Mouse (Mus musculus) liver, embryonic 14.5 days (tissue): Measurements from ENCODE around the gene Tacstd2. TPM values are rescaled to one million over a fixed set of nuclear protein-coding genes. Genes with fewer than 3 reads are reported as not detected.
A peak's percentile ranks its signal among the peaks of the same experiment; 100 is the strongest.

ENCODE experiments used
- ATAC-seq: fragments of 200-750 bp; cut with Nextera tagmentation; 2 replicates; pipeline ENCODE4 v1.8.0; 2017; ENCODE audit warnings: moderate number of reproducible peaks, mild to moderate bottlenecking, moderate library complexity; ENCODE audit not compliant: insufficient read depth
- DNase-seq, 3 experiments: peaks; one replicate each; pipeline ENCODE4 v3.0.0-alpha.2; 2012 to 2013; ENCODE audit warnings: low read depth in 3 of 3, low spot score in 3 of 3
- H3K27ac ChIP-seq: fragments of 300-500 bp; sonication (generic); 2 replicates; pipeline ENCODE4 v1.5.1; 2014; ENCODE audit warnings: moderate library complexity, mild to moderate bottlenecking, control low read depth, inconsistent platforms
- H3K27me3 ChIP-seq: fragments of 300-500 bp; sonication (generic); 2 replicates; pipeline ENCODE4 v1.6.1; 2014; ENCODE audit warnings: mild to moderate bottlenecking, low read length, moderate library complexity; ENCODE audit not compliant: control insufficient read depth, insufficient read depth
- H3K36me3 ChIP-seq: fragments of 300-500 bp; sonication (generic); replicated peaks from 2 replicates; pipeline ENCODE4 v1.6.1; 2014; ENCODE audit warnings: low read depth; ENCODE audit not compliant: control insufficient read depth, insufficient read depth
- H3K4me1 ChIP-seq, 2 experiments: fragments of 200-500 bp in 1 of 2; fragments of 300-500 bp in 1 of 2; sonication (generic) in 1 of 2; replicated peaks; 2 replicates each; pipeline ENCODE4 v1.6.1; 2012 to 2014; ENCODE audit warnings: antibody characterized with exemption in 1 of 2, inconsistent platforms in 1 of 2, low read length in 1 of 2; ENCODE audit not compliant: control insufficient read depth in 2 of 2, insufficient read depth in 2 of 2
- H3K4me2 ChIP-seq: fragments of 300-500 bp; sonication (generic); 2 replicates; pipeline ENCODE4 v1.6.1; 2014; ENCODE audit warnings: low read depth, mild to moderate bottlenecking, control low read depth, moderate library complexity
- H3K4me3 ChIP-seq, 2 experiments: fragments of 200-500 bp in 1 of 2; fragments of 300-500 bp in 1 of 2; sonication (generic) in 1 of 2; 2 replicates each; pipeline ENCODE4 v1.5.1; 2012 to 2014; ENCODE audit warnings: low read depth in 2 of 2, low read length in 2 of 2, mild to moderate bottlenecking in 2 of 2, control low read depth in 1 of 2, inconsistent platforms in 1 of 2, moderate library complexity in 1 of 2; ENCODE audit not compliant: insufficient read depth in 1 of 2
- H3K9ac ChIP-seq: fragments of 300-500 bp; sonication (generic); replicated peaks from 2 replicates; pipeline ENCODE4 v1.6.1; 2014; ENCODE audit warnings: mild to moderate bottlenecking, control low read depth, moderate library complexity
- H3K9me3 ChIP-seq: fragments of 300-500 bp; sonication (generic); 2 replicates; pipeline ENCODE4 v1.6.1; 2016; ENCODE audit warnings: low read length, mixed read lengths; ENCODE audit not compliant: control insufficient read depth
- CTCF ChIP-seq: IDR thresholded peaks from 2 replicates; pipeline ENCODE4 v1.5.1; 2016; ENCODE audit warnings: antibody characterized with exemption, low read depth, control low read depth
- EP300 ChIP-seq: IDR thresholded peaks from 2 replicates; pipeline ENCODE4 v1.6.1; 2016; ENCODE audit warnings: antibody characterized with exemption, low read depth
- WGBS: fragments of 180-500 bp; shearing (Covaris S2); extraction: QIAGEN DNeasy Blood & Tissue Kit; methylation state at CpG from one replicate; pipeline ENCODE4 v1.1.7; 2014; ENCODE audit not compliant: insufficient replicate concordance; 5-methylcytosine and 5-hydroxymethylcytosine counted together
- polyA plus RNA-seq, 2 experiments: library from polyadenylated mRNA; depleted of rRNA in 1 of 2; stranded (reverse) in 1 of 2; unstranded in 1 of 2; fragments of >200 nt; fragmentation: Nextera tagmentation in 1 of 2; extraction: Ambion mirVana in 1 of 2; gene quantifications; 2 replicates each; pipeline versions ENCODE4 v1.2.1 to v1.2.3; 2012 to 2014

Tacstd2 gene
- polyA plus RNA-seq, 2 experiments: 0.34 to 0.49 TPM

DNA sequence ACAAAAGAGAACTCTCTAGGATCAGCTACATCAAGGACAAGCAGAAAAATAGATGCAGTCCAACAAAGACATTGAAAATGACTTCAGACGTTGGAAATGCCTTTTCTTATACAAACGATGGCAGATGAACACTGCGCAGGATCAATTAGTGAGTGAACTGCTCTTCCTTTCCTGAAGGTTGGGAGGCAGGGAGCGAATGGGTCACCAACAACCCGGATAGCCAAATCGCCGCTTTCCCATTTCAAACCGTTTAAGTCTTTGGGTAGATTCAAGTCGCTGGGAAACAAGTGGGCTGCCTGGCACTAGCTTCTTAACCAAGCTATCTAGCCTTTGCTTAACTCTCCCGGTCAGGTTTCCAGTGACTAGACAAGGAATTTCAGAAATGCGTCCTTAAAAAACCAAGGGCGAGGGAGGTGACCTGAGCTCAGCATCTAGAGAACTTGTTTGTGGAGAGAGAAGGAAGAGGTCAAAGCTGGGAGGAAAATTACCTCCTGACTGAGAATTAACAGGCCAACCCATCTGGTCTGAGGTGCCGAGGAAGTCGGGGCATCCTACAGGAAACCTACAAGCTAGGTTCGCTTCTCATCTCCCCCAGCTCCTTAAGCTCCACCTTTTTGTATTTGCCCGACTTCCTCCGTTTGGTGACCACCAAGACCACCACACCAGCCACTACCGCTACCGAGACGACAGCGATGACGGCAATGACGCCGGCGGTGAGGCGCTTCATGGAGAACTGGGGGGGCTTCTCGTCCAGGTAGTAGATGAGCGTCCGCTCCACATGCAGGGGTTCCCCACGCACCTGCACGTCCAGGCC, 1.2 kb downstream of the Tacstd2 start:
- H3K27me3 ChIP-seq: peaks cover 41% of the 10 kb centered on the region

DNA sequence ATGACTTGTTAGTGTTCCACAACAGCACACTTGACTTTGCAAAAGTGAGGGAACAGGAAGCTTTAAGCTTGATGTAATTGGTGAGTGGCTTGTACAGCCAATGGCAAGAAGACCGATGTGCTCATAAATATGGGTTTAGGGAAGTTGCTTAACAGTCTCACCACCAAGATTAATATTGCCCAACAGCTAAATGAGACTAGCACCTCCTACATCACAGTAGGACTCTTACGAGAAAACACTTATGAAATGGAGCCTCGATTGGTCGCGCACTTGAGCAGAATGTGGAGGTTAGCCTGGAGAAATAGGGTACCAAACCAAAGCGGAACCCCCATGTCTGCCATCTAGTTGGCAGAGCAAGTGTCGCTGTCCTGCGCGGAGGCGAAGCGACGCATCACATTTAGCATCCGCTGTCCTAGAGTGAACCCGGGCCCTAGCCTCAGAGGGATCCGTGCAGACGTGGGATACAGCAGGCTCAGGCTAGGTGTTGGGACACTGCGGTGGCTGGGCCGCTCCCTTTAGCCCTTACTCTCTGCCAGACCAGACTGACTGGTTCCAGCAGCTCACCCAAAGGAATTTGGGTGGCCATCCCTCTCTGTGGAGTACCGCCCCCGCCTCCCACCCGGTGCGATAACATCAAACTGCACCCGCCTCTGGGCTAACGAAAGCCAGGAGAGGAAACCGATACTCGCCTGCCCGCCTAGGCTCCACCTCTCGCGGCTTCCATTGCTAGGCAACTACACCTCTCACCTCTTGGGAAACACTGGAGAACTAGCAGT, 2.7 kb downstream of the Tacstd2 start:
- H3K4me3 ChIP-seq: no peak overlapping the region
- WGBS: 4% methylated on average over 29 of the region's 29 CpGs
- peak overlapping the region; percentile 13; the same call in 1 of the 2 replicates for H3K4me2 ChIP-seq
- H3K36me3 ChIP-seq: no peaks in the 10 kb centered on the region
- H3K27ac ChIP-seq: no peak overlapping the region
- no peak overlapping the region for H3K9ac ChIP-seq
- DNase-seq (peak in 1 of 3 experiments; percentile 28), ATAC-seq (peak; percentile 37; the same call in 1 of the 2 replicates)
- no peaks in the 10 kb centered on the region for H3K9me3 ChIP-seq
- peaks cover 41% of the 10 kb centered on the region for H3K27me3 ChIP-seq
- H3K4me1 ChIP-seq: no peaks in the 10 kb centered on the region
- TF ChIP-seq EP300 (no peak), CTCF (no peak)

More for the DNA sequence above, 1.2 kb downstream of the Tacstd2 start:
- Histone ChIP-seq H3K4me3 (peak overlapping the region; percentile 4 to 6; a peak in 2 of 4 replicates), H3K4me2 (peak overlapping the region; percentile 13; the same call in 1 of the 2 replicates), H3K36me3 (no peaks in the 10 kb centered on the region), H3K9me3 (no peaks in the 10 kb centered on the region), H3K9ac (no peak overlapping the region), H3K4me1 (no peaks in the 10 kb centered on the region), H3K27ac (no peak overlapping the region)
- DNase-seq (no peak), ATAC-seq (no peak)
- 9% methylated on average over 31 of the region's 31 CpGs for WGBS
- no peak for TF ChIP-seq EP300
- no peak for TF ChIP-seq CTCF

DNA sequence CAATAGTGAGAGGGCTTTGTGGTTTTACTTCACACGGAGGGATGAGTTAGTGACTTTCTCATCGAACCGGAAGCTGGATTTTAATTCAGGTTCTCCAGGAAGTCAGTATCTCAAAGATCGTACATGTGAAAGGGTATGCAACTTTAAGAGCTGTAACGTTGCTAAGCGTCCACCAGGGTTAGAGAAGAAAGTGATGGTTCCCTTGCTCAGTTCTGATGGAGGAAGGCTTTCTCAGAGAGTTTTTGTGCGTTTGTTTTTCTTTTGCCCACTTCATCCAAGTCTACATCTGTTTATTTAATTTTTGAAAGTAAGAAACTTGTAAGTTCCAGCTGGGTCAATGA, 3.8 kb downstream of the Tacstd2 start:
- ATAC-seq (no peak), DNase-seq (no peak)
- Histone ChIP-seq H3K9me3 (no peaks in the 10 kb centered on the region), H3K4me2 (no peak overlapping the region), H3K36me3 (no peaks in the 10 kb centered on the region), H3K27me3 (peaks cover 41% of the 10 kb centered on the region), H3K27ac (no peak overlapping the region), H3K4me1 (no peaks in the 10 kb centered on the region), H3K9ac (no peak overlapping the region), H3K4me3 (no peak overlapping the region)
- TF ChIP-seq EP300 (no peak), CTCF (no peak)
- WGBS: 35% methylated on average over 7 of the region's 7 CpGs

DNA sequence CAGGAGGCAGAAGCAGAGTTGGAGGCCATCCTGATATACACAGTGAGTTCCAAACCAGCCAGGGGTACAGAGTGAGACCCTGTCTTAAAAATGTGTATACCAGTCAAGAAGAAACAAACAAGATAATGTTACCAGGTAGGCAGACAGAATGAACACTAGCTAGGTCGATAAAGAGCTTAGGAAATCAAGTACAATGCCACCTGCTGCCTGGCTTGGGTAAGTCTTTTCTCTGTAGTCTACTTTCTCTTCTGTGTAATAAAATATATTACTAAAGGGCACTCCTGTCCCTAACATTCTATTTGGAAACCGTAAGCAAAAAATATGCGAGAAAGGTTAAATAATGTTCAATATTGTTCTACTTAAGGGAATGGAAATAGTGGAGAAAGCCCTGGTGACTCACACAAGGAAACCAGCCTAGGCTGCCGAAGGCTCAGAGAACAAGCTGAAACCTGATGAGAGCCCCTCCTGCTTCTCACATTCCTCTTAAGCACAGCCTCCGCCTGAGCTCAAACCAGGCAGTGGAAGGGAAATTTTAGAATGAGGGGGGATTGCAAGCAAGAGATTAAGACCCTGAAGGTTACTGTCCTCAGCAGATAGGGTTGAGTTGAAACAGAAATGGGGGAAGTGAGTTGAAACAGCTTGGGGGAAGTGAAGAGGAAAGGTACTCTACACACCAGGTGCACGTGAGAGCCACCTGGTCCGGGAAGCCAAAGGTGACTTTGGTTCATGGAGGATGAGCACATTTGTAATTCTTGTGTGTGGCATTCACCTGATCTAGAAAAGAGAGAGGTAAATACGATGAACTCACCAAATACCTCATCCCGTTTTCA, 4.4 kb downstream of the Tacstd2 start:
- TF ChIP-seq EP300 (no peak), CTCF (no peak)
- WGBS: 34% methylated on average over 9 of the region's 9 CpGs
- no peak for DNase-seq
- Histone ChIP-seq H3K27ac (no peak overlapping the region), H3K4me2 (no peak overlapping the region), H3K9ac (no peak overlapping the region), H3K4me3 (no peak overlapping the region), H3K4me1 (no peaks in the 10 kb centered on the region), H3K9me3 (no peaks in the 10 kb centered on the region), H3K36me3 (no peaks in the 10 kb centered on the region), H3K27me3 (peaks cover 41% of the 10 kb centered on the region)
- no peak for ATAC-seq

DNA sequence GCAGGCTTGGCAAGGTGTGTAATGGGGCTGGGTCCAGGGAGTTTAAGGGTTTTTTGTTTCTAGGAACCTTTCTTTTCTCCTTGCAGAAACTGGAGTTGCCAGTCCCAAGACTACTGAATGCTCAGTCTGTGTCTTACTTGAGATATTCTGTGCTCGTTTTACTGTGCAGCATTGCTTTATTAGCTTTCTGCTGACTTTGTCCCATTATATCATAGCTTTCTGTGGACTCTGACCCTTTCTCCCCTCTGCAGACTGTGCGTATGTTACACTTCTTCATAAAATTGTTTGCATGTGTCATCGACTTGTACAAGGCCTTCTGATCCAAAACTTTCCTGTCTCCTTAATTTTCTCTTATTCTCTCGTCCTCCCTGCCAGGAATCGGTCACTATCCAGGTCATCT, 9.2 kb downstream of the Tacstd2 start:
- TF ChIP-seq CTCF: no peak
- TF ChIP-seq EP300: no peak
- 59% methylated on average over 5 of the region's 5 CpGs for WGBS
- ATAC-seq (no peak), DNase-seq (no peak)
- H3K36me3 ChIP-seq: no peaks in the 10 kb centered on the region
- H3K4me3 ChIP-seq: no peak overlapping the region
- no peaks in the 10 kb centered on the region for H3K4me1 ChIP-seq
- no peaks in the 10 kb centered on the region for H3K9me3 ChIP-seq
- H3K27ac ChIP-seq: no peak overlapping the region
- H3K9ac ChIP-seq: no peak overlapping the region
- no peaks in the 10 kb centered on the region for H3K27me3 ChIP-seq
- no peak overlapping the region for H3K4me2 ChIP-seq
